Mouse (Mus musculus): ENCODE measurements around the gene Rpgrip1l. TPM values are rescaled to one million over a fixed set of nuclear protein-coding genes. Genes with fewer than 3 reads are reported as not detected.

The Rpgrip1l gene
- polyA plus RNA-seq, 1 experiment from 2014 or later: 6.0 TPM

GRCm38 (mm10) chr8:91326018-91326417, 13.0 kb upstream of the Rpgrip1l start:
- Histone ChIP-seq H3K27me3 (replicated peaks; ENCODE audit: insufficient read depth, low read length) (no peaks in the 10 kb centered on the region), H3K9ac (replicated peaks; ENCODE audit: low read depth) (no peak overlapping the region), H3K27ac (ENCODE audit: low read length) (no peak overlapping the region), H3K4me3 (ENCODE audit: low read depth, low read length) (no peak overlapping the region), H3K9me3 (ENCODE audit: low read length) (no peaks in the 10 kb centered on the region), H3K4me2 (replicated peaks; ENCODE audit: low read depth, low read length) (no peak overlapping the region), H3K4me1 (ENCODE audit: insufficient read depth, low read depth, low read length) (peaks cover 15% of the 10 kb centered on the region; the same call in 1 of the 2 replicates), H3K36me3 (ENCODE audit: insufficient read depth, low read length) (no peaks in the 10 kb centered on the region)
- WGBS: 73% methylated on average over 3 of the region's 3 CpGs
- DNase-seq (ENCODE audit: low spot score) (no peak), ATAC-seq (no peak)
- no peak for TF ChIP-seq CTCF (IDR thresholded peaks at IDR 0.05)
- TF ChIP-seq EP300 (IDR thresholded peaks at IDR 0.05): no peak

GRCm38 (mm10) chr8:91324916-91325315, 11.9 kb upstream of the Rpgrip1l start:
- Histone ChIP-seq H3K27me3 (replicated peaks; ENCODE audit: insufficient read depth, low read length) (no peaks in the 10 kb centered on the region), H3K9ac (replicated peaks; ENCODE audit: low read depth) (no peak overlapping the region), H3K4me3 (ENCODE audit: low read depth, low read length) (no peak overlapping the region), H3K4me1 (ENCODE audit: insufficient read depth, low read depth, low read length) (peaks cover 11% of the 10 kb centered on the region; the same call in 1 of the 2 replicates), H3K36me3 (ENCODE audit: insufficient read depth, low read length) (no peaks in the 10 kb centered on the region), H3K27ac (ENCODE audit: low read length) (no peak overlapping the region), H3K9me3 (ENCODE audit: low read length) (no peaks in the 10 kb centered on the region), H3K4me2 (replicated peaks; ENCODE audit: low read depth, low read length) (no peak overlapping the region)
- ATAC-seq: no peak
- WGBS: 90% methylated on average over 4 of the region's 4 CpGs
- TF ChIP-seq EP300 (IDR thresholded peaks at IDR 0.05): no peak
- no peak for TF ChIP-seq CTCF (IDR thresholded peaks at IDR 0.05)
- DNase-seq (ENCODE audit: low spot score): no peak

GRCm38 (mm10) chr8:91324271-91324670, 11.2 kb upstream of the Rpgrip1l start:
- TF ChIP-seq CTCF (IDR thresholded peaks at IDR 0.05) (peak; percentile 55), EP300 (IDR thresholded peaks at IDR 0.05) (no peak)
- H3K9me3 ChIP-seq (ENCODE audit: low read length): no peaks in the 10 kb centered on the region
- WGBS: 74% methylated on average over 9 of the region's 9 CpGs
- no peak overlapping the region for H3K27ac ChIP-seq (ENCODE audit: low read length)
- H3K27me3 ChIP-seq (replicated peaks; ENCODE audit: insufficient read depth, low read length): no peaks in the 10 kb centered on the region
- no peaks in the 10 kb centered on the region for H3K36me3 ChIP-seq (ENCODE audit: insufficient read depth, low read length)
- no peak overlapping the region for H3K4me2 ChIP-seq (replicated peaks; ENCODE audit: low read depth, low read length)
- ATAC-seq (no peak), DNase-seq (ENCODE audit: low spot score) (no peak)
- no peak overlapping the region for H3K4me3 ChIP-seq (ENCODE audit: low read depth, low read length)
- H3K9ac ChIP-seq (replicated peaks; ENCODE audit: low read depth): no peak overlapping the region
- H3K4me1 ChIP-seq (ENCODE audit: insufficient read depth, low read depth, low read length): peaks cover 4% of the 10 kb centered on the region; the same call in 1 of the 2 replicates

GRCm38 (mm10) chr8:91323511-91323910, 10.4 kb upstream of the Rpgrip1l start:
- H3K4me2 ChIP-seq (replicated peaks; ENCODE audit: low read depth, low read length): no peak overlapping the region
- ATAC-seq (no peak), DNase-seq (ENCODE audit: low spot score) (no peak)
- H3K9ac ChIP-seq (replicated peaks; ENCODE audit: low read depth): no peak overlapping the region
- no peaks in the 10 kb centered on the region for H3K36me3 ChIP-seq (ENCODE audit: insufficient read depth, low read length)
- H3K27ac ChIP-seq (ENCODE audit: low read length): no peak overlapping the region
- no peaks in the 10 kb centered on the region for H3K9me3 ChIP-seq (ENCODE audit: low read length)
- 66% methylated on average over 7 of the region's 7 CpGs for WGBS
- no peak for TF ChIP-seq EP300 (IDR thresholded peaks at IDR 0.05)
- TF ChIP-seq CTCF (IDR thresholded peaks at IDR 0.05): no peak
- no peaks in the 10 kb centered on the region for H3K27me3 ChIP-seq (replicated peaks; ENCODE audit: insufficient read depth, low read length)
- H3K4me1 ChIP-seq (ENCODE audit: insufficient read depth, low read depth, low read length): no peaks in the 10 kb centered on the region
- H3K4me3 ChIP-seq (ENCODE audit: low read depth, low read length): no peak overlapping the region

GRCm38 (mm10) chr8:91318938-91319729, 6.1 kb upstream of the Rpgrip1l start:
- H3K9ac ChIP-seq (replicated peaks; ENCODE audit: low read depth): no peak overlapping the region
- DNase-seq (ENCODE audit: low spot score) (no peak), ATAC-seq (peak; percentile 35)
- TF ChIP-seq CTCF (IDR thresholded peaks at IDR 0.05) (no peak), EP300 (IDR thresholded peaks at IDR 0.05) (no peak)
- no peak overlapping the region for H3K4me2 ChIP-seq (replicated peaks; ENCODE audit: low read depth, low read length)
- H3K27ac ChIP-seq (ENCODE audit: low read length): no peak overlapping the region
- no peak overlapping the region for H3K4me3 ChIP-seq (ENCODE audit: low read depth, low read length)
- no peaks in the 10 kb centered on the region for H3K9me3 ChIP-seq (ENCODE audit: low read length)
- H3K4me1 ChIP-seq (ENCODE audit: insufficient read depth, low read depth, low read length): 0 out of 2 replicates have a peak, but pooled peaks cover 5% of the 10 kb centered on the region
- WGBS: 51% methylated on average over 7 of the region's 7 CpGs
- no peaks in the 10 kb centered on the region for H3K36me3 ChIP-seq (ENCODE audit: insufficient read depth, low read length)
- H3K27me3 ChIP-seq (replicated peaks; ENCODE audit: insufficient read depth, low read length): no peaks in the 10 kb centered on the region

- Histone ChIP-seq H3K4me3 (ENCODE audit: low read depth, low read length) (no peak overlapping the region), H3K27ac (ENCODE audit: low read length) (no peak overlapping the region), H3K9ac (replicated peaks; ENCODE audit: low read depth) (no peak overlapping the region), H3K9me3 (ENCODE audit: low read length) (no peaks in the 10 kb centered on the region), H3K4me2 (replicated peaks; ENCODE audit: low read depth, low read length) (no peak overlapping the region), H3K4me1 (ENCODE audit: insufficient read depth, low read depth, low read length) (peaks cover 6% of the 10 kb centered on the region; the same call in 1 of the 2 replicates), H3K27me3 (replicated peaks; ENCODE audit: insufficient read depth, low read length) (no peaks in the 10 kb centered on the region), H3K36me3 (ENCODE audit: insufficient read depth, low read length) (no peaks in the 10 kb centered on the region)
- 82% methylated on average over 5 of the region's 5 CpGs for WGBS
- TF ChIP-seq EP300 (IDR thresholded peaks at IDR 0.05) (no peak), CTCF (IDR thresholded peaks at IDR 0.05) (no peak)
- no peak for DNase-seq (ENCODE audit: low spot score)
- no peak for ATAC-seq
Observed at GRCm38 (mm10) chr8:91317567-91318227, 4.6 kb upstream of the Rpgrip1l start.

Measured in lung, postnatal 0 days (tissue).